Mouse (Mus musculus) midbrain, embryonic 12.5 days (tissue): ENCODE results near the gene As3mt. TPM values are rescaled to one million over a fixed set of nuclear protein-coding genes. Genes with fewer than 3 reads are reported as not detected.
"Not testable (repeated sequence)": the region's sequence is repeated elsewhere in the genome, so short reads cannot be mapped to it uniquely, and the experiment has no call there.

Experiments
- ATAC-seq: fragments of 200-750 bp; cut with Nextera tagmentation; 2 replicates; pipeline ENCODE4 v1.8.0; 2017; ENCODE audit warnings: low read depth, moderate TSS enrichment, moderate library complexity; ENCODE audit not compliant: low FRiP score
- H3K27ac ChIP-seq: fragments of 300-500 bp; sonication (generic); replicated peaks from 2 replicates; pipeline ENCODE4 v1.5.1; 2016; ENCODE audit warnings: mild to moderate bottlenecking
- H3K27me3 ChIP-seq: fragments of 300-500 bp; sonication (generic); 2 replicates; pipeline ENCODE4 v1.6.1; 2016; ENCODE audit warnings: mild to moderate bottlenecking
- H3K36me3 ChIP-seq: fragments of 300-500 bp; sonication (generic); 2 replicates; pipeline ENCODE4 v1.6.1; 2016
- H3K4me1 ChIP-seq: fragments of 300-500 bp; sonication (generic); 2 replicates; pipeline ENCODE4 v1.6.1; 2016
- H3K4me2 ChIP-seq: fragments of 300-500 bp; sonication (generic); replicated peaks from 2 replicates; pipeline ENCODE4 v1.6.1; 2016; ENCODE audit warnings: mild to moderate bottlenecking, moderate library complexity
- H3K4me3 ChIP-seq: fragments of 300-500 bp; sonication (generic); 2 replicates; pipeline ENCODE4 v1.5.1; 2016; ENCODE audit warnings: mild to moderate bottlenecking
- H3K9ac ChIP-seq: fragments of 300-500 bp; sonication (generic); replicated peaks from 2 replicates; pipeline ENCODE4 v1.6.1; 2016; ENCODE audit warnings: mild to moderate bottlenecking, moderate library complexity
- H3K9me3 ChIP-seq: fragments of 300-500 bp; sonication (generic); 2 replicates; pipeline ENCODE4 v1.6.1; 2016; ENCODE audit warnings: mild to moderate bottlenecking
- WGBS: fragments of 180-500 bp; shearing (Covaris S2); methylation state at CpG from one replicate; pipeline ENCODE4 v1.1.7; 2016; 5-methylcytosine and 5-hydroxymethylcytosine counted together
- polyA plus RNA-seq: library from polyadenylated mRNA; unstranded; fragments of >200 nt; fragmentation: Nextera tagmentation; extraction: Ambion mirVana; gene quantifications from 2 replicates; pipeline ENCODE4 v1.2.1, GENCODE M21; 2016

The As3mt gene
- polyA plus RNA-seq, 1 experiment from 2014 or later = 29.9 TPM

GRCm38 (mm10) chr19:46731351-46731750 is 24.1 kb downstream of the As3mt start:
- no peak for ATAC-seq
- Histone ChIP-seq H3K4me1 (peaks cover 6% of the 10 kb centered on the region; the same call in 1 of the 2 replicates), H3K9me3 (no peaks in the 10 kb centered on the region), H3K36me3 (no peaks in the 10 kb centered on the region), H3K27ac (no peak overlapping the region), H3K9ac (no peak overlapping the region), H3K27me3 (no peaks in the 10 kb centered on the region), H3K4me3 (no peak overlapping the region), H3K4me2 (no peak overlapping the region)
- 83% methylated on average over 10 of the region's 10 CpGs for WGBS

- not testable (repeated sequence) for H3K9me3 ChIP-seq, H3K4me3 ChIP-seq, H3K9ac ChIP-seq, H3K36me3 ChIP-seq, H3K4me2 ChIP-seq, H3K4me1 ChIP-seq, H3K27ac ChIP-seq, H3K27me3 ChIP-seq, ATAC-seq
- 93% methylated on average over 5 of the region's 5 CpGs for WGBS
Observed at GRCm38 (mm10) chr19:46732673-46733072, 25.4 kb downstream of the As3mt start.

- no peak overlapping the region for H3K9ac ChIP-seq
- no peaks in the 10 kb centered on the region for H3K36me3 ChIP-seq
- H3K4me3 ChIP-seq = no peak overlapping the region
- H3K4me2 ChIP-seq = no peak overlapping the region
- H3K27ac ChIP-seq = no peak overlapping the region
- no peaks in the 10 kb centered on the region for H3K4me1 ChIP-seq
- no peaks in the 10 kb centered on the region for H3K27me3 ChIP-seq
- no peaks in the 10 kb centered on the region for H3K9me3 ChIP-seq
- ATAC-seq = no peak
- 95% methylated on average over 7 of the region's 7 CpGs for WGBS
Observed at GRCm38 (mm10) chr19:46733626-46734025, 26.4 kb downstream of the As3mt start.

GRCm38 (mm10) chr19:46735241-46735640 is 28.0 kb downstream of the As3mt start:
- no peak overlapping the region for H3K4me2 ChIP-seq
- 72% methylated on average over 5 of the region's 5 CpGs for WGBS
- H3K9ac ChIP-seq = no peak overlapping the region
- H3K27me3 ChIP-seq = no peaks in the 10 kb centered on the region
- H3K36me3 ChIP-seq = no peaks in the 10 kb centered on the region
- no peak for ATAC-seq
- no peak overlapping the region for H3K27ac ChIP-seq
- no peak overlapping the region for H3K4me3 ChIP-seq
- H3K4me1 ChIP-seq = no peaks in the 10 kb centered on the region
- H3K9me3 ChIP-seq = no peaks in the 10 kb centered on the region

- no peaks in the 10 kb centered on the region for H3K4me1 ChIP-seq
- no peak overlapping the region for H3K4me2 ChIP-seq
- H3K4me3 ChIP-seq = no peak overlapping the region
- no peak overlapping the region for H3K9ac ChIP-seq
- no peaks in the 10 kb centered on the region for H3K9me3 ChIP-seq
- WGBS = 86% methylated on average over 7 of the region's 7 CpGs
- no peaks in the 10 kb centered on the region for H3K36me3 ChIP-seq
- ATAC-seq = no peak
- no peak overlapping the region for H3K27ac ChIP-seq
- no peaks in the 10 kb centered on the region for H3K27me3 ChIP-seq
Observed at GRCm38 (mm10) chr19:46737106-46737505, 29.8 kb downstream of the As3mt start.

GRCm38 (mm10) chr19:46740341-46741008 is 33.2 kb downstream of the As3mt start:
- H3K4me2 ChIP-seq = no peak overlapping the region
- no peaks in the 10 kb centered on the region for H3K36me3 ChIP-seq
- H3K4me1 ChIP-seq = no peaks in the 10 kb centered on the region
- no peak overlapping the region for H3K4me3 ChIP-seq
- H3K9ac ChIP-seq = no peak overlapping the region
- no peaks in the 10 kb centered on the region for H3K27me3 ChIP-seq
- no peak for ATAC-seq
- no peaks in the 10 kb centered on the region for H3K9me3 ChIP-seq
- H3K27ac ChIP-seq = no peak overlapping the region
- 53% methylated on average over 7 of the region's 7 CpGs for WGBS

- no peaks in the 10 kb centered on the region for H3K9me3 ChIP-seq
- 53% methylated on average over 6 of the region's 6 CpGs for WGBS
- no peaks in the 10 kb centered on the region for H3K27me3 ChIP-seq
- H3K27ac ChIP-seq = no peak overlapping the region
- no peak overlapping the region for H3K4me3 ChIP-seq
- H3K36me3 ChIP-seq = no peaks in the 10 kb centered on the region
- ATAC-seq = no peak
- H3K4me1 ChIP-seq = no peaks in the 10 kb centered on the region
- no peak overlapping the region for H3K4me2 ChIP-seq
- H3K9ac ChIP-seq = no peak overlapping the region
Observed at GRCm38 (mm10) chr19:46741574-46741973, 34.3 kb downstream of the As3mt start.

- no peak for ATAC-seq
- H3K4me2 ChIP-seq = no peak overlapping the region
- H3K36me3 ChIP-seq = no peaks in the 10 kb centered on the region
- no peaks in the 10 kb centered on the region for H3K4me1 ChIP-seq
- 68% methylated on average over 9 of the region's 9 CpGs for WGBS
- no peaks in the 10 kb centered on the region for H3K27me3 ChIP-seq
- H3K27ac ChIP-seq = no peak overlapping the region
- H3K9ac ChIP-seq = no peak overlapping the region
- no peaks in the 10 kb centered on the region for H3K9me3 ChIP-seq
- H3K4me3 ChIP-seq = no peak overlapping the region
Observed at GRCm38 (mm10) chr19:46744681-46745080, 37.4 kb downstream of the As3mt start.

- Histone ChIP-seq H3K4me2 (no peak overlapping the region), H3K36me3 (no peaks in the 10 kb centered on the region), H3K27ac (no peak overlapping the region), H3K4me1 (no peaks in the 10 kb centered on the region), H3K4me3 (no peak overlapping the region), H3K9ac (no peak overlapping the region), H3K9me3 (no peaks in the 10 kb centered on the region), H3K27me3 (no peaks in the 10 kb centered on the region; the same call in 1 of the 2 replicates)
- no peak for ATAC-seq
- 92% methylated on average over 3 of the region's 3 CpGs for WGBS
Observed at GRCm38 (mm10) chr19:46747799-46748198, 40.5 kb downstream of the As3mt start.

- ATAC-seq = no peak
- Histone ChIP-seq H3K9me3 (no peaks in the 10 kb centered on the region), H3K27me3 (no peaks in the 10 kb centered on the region; the same call in 1 of the 2 replicates), H3K27ac (no peak overlapping the region), H3K9ac (no peak overlapping the region), H3K4me3 (no peak overlapping the region), H3K4me1 (no peaks in the 10 kb centered on the region), H3K36me3 (no peaks in the 10 kb centered on the region), H3K4me2 (no peak overlapping the region)
- 90% methylated on average over 5 of the region's 5 CpGs for WGBS
Observed at GRCm38 (mm10) chr19:46752235-46752634, 45.0 kb downstream of the As3mt start.

- no peak overlapping the region for H3K4me2 ChIP-seq
- no peak overlapping the region for H3K9ac ChIP-seq
- peaks cover 18% of the 10 kb centered on the region for H3K27me3 ChIP-seq
- H3K9me3 ChIP-seq = no peaks in the 10 kb centered on the region
- H3K27ac ChIP-seq = no peak overlapping the region
- ATAC-seq = no peak
- no peaks in the 10 kb centered on the region for H3K36me3 ChIP-seq
- no peaks in the 10 kb centered on the region for H3K4me1 ChIP-seq
- H3K4me3 ChIP-seq = no peak overlapping the region
- 47% methylated on average over 9 of the region's 9 CpGs for WGBS
Observed at GRCm38 (mm10) chr19:46755066-46755465, 47.8 kb downstream of the As3mt start.

- Histone ChIP-seq H3K4me2 (no peak overlapping the region), H3K4me1 (peaks cover 3% of the 10 kb centered on the region; the same call in 1 of the 2 replicates), H3K36me3 (no peaks in the 10 kb centered on the region), H3K4me3 (no peak overlapping the region), H3K27ac (no peak overlapping the region), H3K27me3 (peaks cover 18% of the 10 kb centered on the region), H3K9ac (no peak overlapping the region), H3K9me3 (no peaks in the 10 kb centered on the region)
- ATAC-seq = no peak
- 86% methylated on average over 4 of the region's 4 CpGs for WGBS
Observed at GRCm38 (mm10) chr19:46756221-46756620, 49.0 kb downstream of the As3mt start.

- no peak overlapping the region for H3K4me2 ChIP-seq
- no peak overlapping the region for H3K4me3 ChIP-seq
- peaks cover 31% of the 10 kb centered on the region for H3K27me3 ChIP-seq
- H3K36me3 ChIP-seq = no peaks in the 10 kb centered on the region
- H3K9ac ChIP-seq = no peak overlapping the region
- no peak overlapping the region for H3K27ac ChIP-seq
- no peaks in the 10 kb centered on the region for H3K9me3 ChIP-seq
- 68% methylated on average over 8 of the region's 8 CpGs for WGBS
- H3K4me1 ChIP-seq = peaks cover 18% of the 10 kb centered on the region
- no peak for ATAC-seq
Observed at GRCm38 (mm10) chr19:46759096-46759495, 51.8 kb downstream of the As3mt start.
